Mouse (Mus musculus): ENCODE measurements around the gene Satb1. TPM values are rescaled to one million over a fixed set of nuclear protein-coding genes. Genes with fewer than 3 reads are reported as not detected.
A peak's percentile ranks its signal among the peaks of the same experiment; 100 is the strongest.

Gene Satb1
- polyA plus RNA-seq, 1 experiment from 2014 or later, result 8.2 TPM

- H3K4me3 ChIP-seq (ENCODE audit: low read length), result no peak overlapping the region
- no peaks in the 10 kb centered on the region for H3K36me3 ChIP-seq (ENCODE audit: control insufficient read depth, insufficient read depth, low read length)
- no peak for ATAC-seq (ENCODE audit: low read depth)
- H3K4me2 ChIP-seq (ENCODE audit: low read depth, low read length), result no peak overlapping the region
- 73% methylated on average over 3 of the region's 3 CpGs for WGBS
- H3K9ac ChIP-seq (ENCODE audit: low read length), result no peak overlapping the region
- H3K9me3 ChIP-seq (ENCODE audit: control insufficient read depth, low read length), result no peaks in the 10 kb centered on the region
- no peaks in the 10 kb centered on the region for H3K4me1 ChIP-seq (replicated peaks; ENCODE audit: control insufficient read depth, insufficient read depth, low read length)
- H3K27ac ChIP-seq (ENCODE audit: low read length), result no peak overlapping the region
- no peaks in the 10 kb centered on the region for H3K27me3 ChIP-seq (ENCODE audit: control insufficient read depth, insufficient read depth, low read depth, low read length)
Measured at GRCm38 (mm10) chr17:51855261-51855660, 22.2 kb upstream of the Satb1 start.

GRCm38 (mm10) chr17:51853952-51854351 is 20.9 kb upstream of the Satb1 start:
- H3K9ac ChIP-seq (ENCODE audit: low read length), result no peak overlapping the region
- H3K4me1 ChIP-seq (replicated peaks; ENCODE audit: control insufficient read depth, insufficient read depth, low read length), result no peaks in the 10 kb centered on the region
- no peak for ATAC-seq (ENCODE audit: low read depth)
- no peaks in the 10 kb centered on the region for H3K9me3 ChIP-seq (ENCODE audit: control insufficient read depth, low read length)
- H3K27ac ChIP-seq (ENCODE audit: low read length), result no peak overlapping the region
- H3K4me2 ChIP-seq (ENCODE audit: low read depth, low read length), result no peak overlapping the region
- WGBS, result 58% methylated on average over 5 of the region's 5 CpGs
- no peaks in the 10 kb centered on the region for H3K36me3 ChIP-seq (ENCODE audit: control insufficient read depth, insufficient read depth, low read length)
- H3K4me3 ChIP-seq (ENCODE audit: low read length), result no peak overlapping the region
- no peaks in the 10 kb centered on the region for H3K27me3 ChIP-seq (ENCODE audit: control insufficient read depth, insufficient read depth, low read depth, low read length)

GRCm38 (mm10) chr17:51840596-51840995 is 7.5 kb upstream of the Satb1 start:
- Histone ChIP-seq H3K9ac (ENCODE audit: low read length) (no peak overlapping the region), H3K27ac (ENCODE audit: low read length) (no peak overlapping the region), H3K4me3 (ENCODE audit: low read length) (no peak overlapping the region), H3K4me2 (ENCODE audit: low read depth, low read length) (no peak overlapping the region), H3K36me3 (ENCODE audit: control insufficient read depth, insufficient read depth, low read length) (no peaks in the 10 kb centered on the region), H3K27me3 (ENCODE audit: control insufficient read depth, insufficient read depth, low read depth, low read length) (peaks cover under 1% of the 10 kb centered on the region; the same call in 1 of the 2 replicates), H3K9me3 (ENCODE audit: control insufficient read depth, low read length) (no peaks in the 10 kb centered on the region), H3K4me1 (replicated peaks; ENCODE audit: control insufficient read depth, insufficient read depth, low read length) (no peaks in the 10 kb centered on the region)
- ATAC-seq (ENCODE audit: low read depth), result no peak
- 75% methylated on average over 6 of the region's 6 CpGs for WGBS

- Histone ChIP-seq H3K4me1 (replicated peaks; ENCODE audit: control insufficient read depth, insufficient read depth, low read length) (no peaks in the 10 kb centered on the region), H3K27ac (ENCODE audit: low read length) (no peak overlapping the region), H3K9ac (ENCODE audit: low read length) (no peak overlapping the region), H3K4me2 (ENCODE audit: low read depth, low read length) (no peak overlapping the region), H3K4me3 (ENCODE audit: low read length) (no peak overlapping the region), H3K36me3 (ENCODE audit: control insufficient read depth, insufficient read depth, low read length) (no peaks in the 10 kb centered on the region), H3K27me3 (ENCODE audit: control insufficient read depth, insufficient read depth, low read depth, low read length) (peaks cover 11% of the 10 kb centered on the region), H3K9me3 (ENCODE audit: control insufficient read depth, low read length) (no peaks in the 10 kb centered on the region)
- WGBS, result 86% methylated on average over 5 of the region's 5 CpGs
- ATAC-seq (ENCODE audit: low read depth), result no peak
Measured at GRCm38 (mm10) chr17:51839484-51839883, 6.4 kb upstream of the Satb1 start.

GRCm38 (mm10) chr17:51836901-51837300 is 3.8 kb upstream of the Satb1 start:
- H3K4me1 ChIP-seq (replicated peaks; ENCODE audit: control insufficient read depth, insufficient read depth, low read length), result peaks cover 3% of the 10 kb centered on the region; the same call in 1 of the 2 replicates
- 13% methylated on average over 1 of the region's 1 CpGs for WGBS
- H3K27ac ChIP-seq (ENCODE audit: low read length), result no peak overlapping the region
- ATAC-seq (ENCODE audit: low read depth), result no peak
- H3K9ac ChIP-seq (ENCODE audit: low read length), result no peak overlapping the region
- H3K36me3 ChIP-seq (ENCODE audit: control insufficient read depth, insufficient read depth, low read length), result no peaks in the 10 kb centered on the region
- no peaks in the 10 kb centered on the region for H3K9me3 ChIP-seq (ENCODE audit: control insufficient read depth, low read length)
- no peak overlapping the region for H3K4me3 ChIP-seq (ENCODE audit: low read length)
- H3K4me2 ChIP-seq (ENCODE audit: low read depth, low read length), result no peak overlapping the region
- peaks cover 30% of the 10 kb centered on the region for H3K27me3 ChIP-seq (ENCODE audit: control insufficient read depth, insufficient read depth, low read depth, low read length)

GRCm38 (mm10) chr17:51836243-51836642 is 3.2 kb upstream of the Satb1 start:
- ATAC-seq (ENCODE audit: low read depth), result no peak

GRCm38 (mm10) chr17:51833578-51834361 is 680 bp upstream of the Satb1 start:
- WGBS, result 4% methylated on average over 16 of the region's 16 CpGs
- no peak for ATAC-seq (ENCODE audit: low read depth)
- Histone ChIP-seq H3K9ac (ENCODE audit: low read length) (no peak overlapping the region), H3K4me1 (replicated peaks; ENCODE audit: control insufficient read depth, insufficient read depth, low read length) (peaks cover 4% of the 10 kb centered on the region; the same call in 1 of the 2 replicates), H3K27ac (ENCODE audit: low read length) (no peak overlapping the region), H3K9me3 (ENCODE audit: control insufficient read depth, low read length) (no peaks in the 10 kb centered on the region), H3K36me3 (ENCODE audit: control insufficient read depth, insufficient read depth, low read length) (no peaks in the 10 kb centered on the region), H3K4me3 (ENCODE audit: low read length) (peak overlapping the region; percentile 70; the same call in 1 of the 2 replicates), H3K27me3 (ENCODE audit: control insufficient read depth, insufficient read depth, low read depth, low read length) (peaks cover 39% of the 10 kb centered on the region), H3K4me2 (ENCODE audit: low read depth, low read length) (no peak overlapping the region)

More at GRCm38 (mm10) chr17:51836243-51836642, 3.2 kb upstream of the Satb1 start:
- H3K9ac ChIP-seq (ENCODE audit: low read length), result no peak overlapping the region
- H3K4me2 ChIP-seq (ENCODE audit: low read depth, low read length), result no peak overlapping the region
- H3K4me1 ChIP-seq (replicated peaks; ENCODE audit: control insufficient read depth, insufficient read depth, low read length), result peaks cover 4% of the 10 kb centered on the region; the same call in 1 of the 2 replicates
- no peaks in the 10 kb centered on the region for H3K36me3 ChIP-seq (ENCODE audit: control insufficient read depth, insufficient read depth, low read length)
- H3K27me3 ChIP-seq (ENCODE audit: control insufficient read depth, insufficient read depth, low read depth, low read length), result peaks cover 30% of the 10 kb centered on the region
- H3K27ac ChIP-seq (ENCODE audit: low read length), result no peak overlapping the region
- 82% methylated on average over 5 of the region's 5 CpGs for WGBS
- no peak overlapping the region for H3K4me3 ChIP-seq (ENCODE audit: low read length)
- no peaks in the 10 kb centered on the region for H3K9me3 ChIP-seq (ENCODE audit: control insufficient read depth, low read length)

GRCm38 (mm10) chr17:51832421-51832875 is 642 bp downstream of the Satb1 start:
- H3K9me3 ChIP-seq (ENCODE audit: control insufficient read depth, low read length), result no peaks in the 10 kb centered on the region
- no peak overlapping the region for H3K27ac ChIP-seq (ENCODE audit: low read length)
- whole genome bisulfite sequencing, result 0% methylated on average over 26 of the region's 66 CpGs
- peak overlapping the region; percentile 70 for H3K4me3 ChIP-seq (ENCODE audit: low read length)
- peak overlapping the region; percentile 99 for H3K4me2 ChIP-seq (ENCODE audit: low read depth, low read length)
- peaks cover 4% of the 10 kb centered on the region; the same call in 1 of the 2 replicates for H3K4me1 ChIP-seq (replicated peaks; ENCODE audit: control insufficient read depth, insufficient read depth, low read length)
- no peaks in the 10 kb centered on the region for H3K36me3 ChIP-seq (ENCODE audit: control insufficient read depth, insufficient read depth, low read length)
- peak; percentile 82 for ATAC-seq (ENCODE audit: low read depth)
- peaks cover 47% of the 10 kb centered on the region for H3K27me3 ChIP-seq (ENCODE audit: control insufficient read depth, insufficient read depth, low read depth, low read length)
- H3K9ac ChIP-seq (ENCODE audit: low read length), result peak overlapping the region; percentile 70

- 1% methylated on average over 53 of the region's 57 CpGs for WGBS
- no peaks in the 10 kb centered on the region for H3K9me3 ChIP-seq (ENCODE audit: control insufficient read depth, low read length)
- H3K27me3 ChIP-seq (ENCODE audit: control insufficient read depth, insufficient read depth, low read depth, low read length), result peaks cover 48% of the 10 kb centered on the region
- H3K36me3 ChIP-seq (ENCODE audit: control insufficient read depth, insufficient read depth, low read length), result no peaks in the 10 kb centered on the region
- ATAC-seq (ENCODE audit: low read depth), result peak; percentile 8; the same call in 1 of the 2 replicates
- peaks cover 4% of the 10 kb centered on the region; the same call in 1 of the 2 replicates for H3K4me1 ChIP-seq (replicated peaks; ENCODE audit: control insufficient read depth, insufficient read depth, low read length)
- H3K27ac ChIP-seq (ENCODE audit: low read length), result no peak overlapping the region
- H3K9ac ChIP-seq (ENCODE audit: low read length), result peak overlapping the region; percentile 70
- H3K4me2 ChIP-seq (ENCODE audit: low read depth, low read length), result peak overlapping the region; percentile 99
- H3K4me3 ChIP-seq (ENCODE audit: low read length), result peak overlapping the region; percentile 70
Measured at GRCm38 (mm10) chr17:51831702-51832420, 1.2 kb downstream of the Satb1 start.

Measured in lung, embryonic 16.5 days (tissue).